Mouse (Mus musculus): ENCODE results near the gene Ccdc9. TPM values are rescaled to one million over a fixed set of nuclear protein-coding genes. Genes with fewer than 3 reads are reported as not detected.
"Not testable (repeated sequence)": the region's sequence is repeated elsewhere in the genome, so short reads cannot be mapped to it uniquely, and the experiment has no call there.

The Ccdc9 gene
- total and polyA plus RNA-seq, 3 experiments: 8.1 to 133 (median 66.0) TPM

DNA sequence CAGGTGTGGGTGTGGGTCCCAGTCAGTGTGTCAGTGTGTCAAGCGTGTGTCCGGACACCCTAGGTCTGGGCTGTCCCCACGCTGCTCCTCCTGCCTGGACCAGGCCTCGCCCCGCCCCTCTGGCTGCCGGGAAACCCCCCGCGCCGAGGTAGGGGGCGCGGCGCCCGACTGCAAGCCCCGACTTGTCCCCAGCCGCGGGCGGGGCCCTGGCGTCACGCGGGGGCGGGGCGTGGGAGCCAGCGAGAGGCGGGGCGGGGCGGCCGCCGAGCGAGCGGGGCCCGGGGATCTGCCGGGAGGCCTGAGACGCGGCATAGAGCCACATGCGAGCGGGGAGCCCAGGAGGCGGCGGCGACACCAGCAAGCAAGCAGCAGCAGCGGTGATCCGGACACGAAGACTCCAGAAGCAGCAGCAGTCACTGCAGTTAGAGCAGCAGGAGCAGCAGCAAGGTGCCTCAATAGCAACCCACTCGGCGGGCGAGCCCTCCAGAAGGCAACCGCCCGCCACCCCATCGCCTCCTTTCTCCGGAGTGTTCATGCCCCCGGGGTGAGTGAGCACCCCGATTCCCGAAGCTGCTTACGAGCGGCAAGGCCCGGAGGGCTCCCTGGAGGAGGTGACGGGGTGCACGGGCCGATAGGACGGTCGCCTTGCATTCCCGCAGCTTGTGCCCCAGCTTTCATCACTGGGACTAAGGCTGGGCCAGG is 22.9 kb upstream of the Ccdc9 start:
- no peaks in the 10 kb centered on the region for H3K9me3 ChIP-seq (replicated peaks)
- H3K27me3 ChIP-seq (ENCODE audit: insufficient read depth, low read length): no peaks in the 10 kb centered on the region
- H3K4me1 ChIP-seq (ENCODE audit: insufficient read depth, low read depth, low read length): peaks cover 62% of the 10 kb centered on the region
- peaks cover 12% of the 10 kb centered on the region for H3K36me3 ChIP-seq (replicated peaks)
- peak; percentile 76 for DNase-seq (ENCODE audit: low spot score)
- peak overlapping the region; percentile 93 for H3K4me3 ChIP-seq (ENCODE audit: low read depth, low read length)
- no peak for TF ChIP-seq GATA1 (IDR thresholded peaks at IDR 0.05; ENCODE audit: borderline replicate concordance, low read length)
- TF ChIP-seq GATA2 (IDR thresholded peaks at IDR 0.05; ENCODE audit: borderline replicate concordance, low read depth, low read length): no peak
- TF ChIP-seq POLR2AphosphoS5 (IDR thresholded peaks at IDR 0.05; ENCODE audit: insufficient replicate concordance, low read depth, low read length): no peak
- TF ChIP-seq CTCF (IDR thresholded peaks at IDR 0.05; ENCODE audit: low read depth, low read length): no peak
- TF ChIP-seq TAL1 (conservative IDR thresholded peaks at IDR 0.05; ENCODE audit: low read depth, low read length): no peak
- 0 out of 2 replicates have a peak, but pooled peaks have one; percentile 17 for ATAC-seq (ENCODE audit: extremely low read depth, insufficient number of reproducible peaks, low FRiP score, poor library complexity, severe bottlenecking)

- H3K36me3 ChIP-seq (replicated peaks): peaks cover 7% of the 10 kb centered on the region
- H3K27me3 ChIP-seq (ENCODE audit: insufficient read depth, low read length): no peaks in the 10 kb centered on the region
- ATAC-seq (ENCODE audit: extremely low read depth, insufficient number of reproducible peaks, low FRiP score, poor library complexity, severe bottlenecking): no peak
- TF ChIP-seq CTCF (IDR thresholded peaks at IDR 0.05; ENCODE audit: low read depth, low read length) (no peak), GATA2 (IDR thresholded peaks at IDR 0.05; ENCODE audit: borderline replicate concordance, low read depth, low read length) (no peak), TAL1 (conservative IDR thresholded peaks at IDR 0.05; ENCODE audit: low read depth, low read length) (no peak), GATA1 (IDR thresholded peaks at IDR 0.05; ENCODE audit: borderline replicate concordance, low read length) (no peak), POLR2AphosphoS5 (IDR thresholded peaks at IDR 0.05; ENCODE audit: insufficient replicate concordance, low read depth, low read length) (no peak)
- peak overlapping the region; percentile 93 for H3K4me3 ChIP-seq (ENCODE audit: low read depth, low read length)
- H3K9me3 ChIP-seq (replicated peaks): no peaks in the 10 kb centered on the region
- H3K4me1 ChIP-seq (ENCODE audit: insufficient read depth, low read depth, low read length): peaks cover 56% of the 10 kb centered on the region
- DNase-seq (ENCODE audit: low spot score): peak; percentile 31
Measured at GRCm38 (mm10) chr7:16308555-16309317, 22.1 kb upstream of the Ccdc9 start.

DNA sequence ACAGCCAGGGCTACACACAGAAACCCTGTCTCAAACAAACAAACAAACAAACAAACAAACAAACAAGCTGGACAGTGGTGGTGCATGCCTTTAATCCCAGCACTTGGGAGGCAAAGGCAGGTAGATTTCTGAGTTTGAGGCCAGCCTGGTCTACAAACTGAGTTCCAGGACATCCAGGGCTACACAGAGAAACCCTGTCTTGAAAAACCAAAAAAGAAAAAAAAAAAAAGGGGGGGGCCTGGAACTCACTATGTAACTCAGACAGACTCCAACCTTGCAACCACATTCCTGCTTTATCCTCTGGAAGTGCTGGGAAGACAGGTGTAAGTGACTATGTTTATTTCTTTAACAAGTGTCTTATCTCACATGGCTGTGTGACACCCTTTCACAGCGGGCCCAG is 21.5 kb upstream of the Ccdc9 start, which contains the start of gene Bbc3:
Bbc3 (plus strand) TSS at position 301 of the 400 bp plus-strand sequence.
- H3K4me1 ChIP-seq (ENCODE audit: insufficient read depth, low read depth, low read length): peaks cover 50% of the 10 kb centered on the region
- ATAC-seq (ENCODE audit: extremely low read depth, insufficient number of reproducible peaks, low FRiP score, poor library complexity, severe bottlenecking); H3K36me3 ChIP-seq (replicated peaks); H3K9me3 ChIP-seq (replicated peaks); H3K27me3 ChIP-seq (ENCODE audit: insufficient read depth, low read length); DNase-seq (ENCODE audit: low spot score): not testable (repeated sequence)
- H3K4me3 ChIP-seq (ENCODE audit: low read depth, low read length): peak within 1 kb of the TSS; percentile 93

- ATAC-seq (ENCODE audit: extremely low read depth, insufficient number of reproducible peaks, low FRiP score, poor library complexity, severe bottlenecking); DNase-seq (ENCODE audit: low spot score); H3K27me3 ChIP-seq (ENCODE audit: insufficient read depth, low read length); H3K4me3 ChIP-seq (ENCODE audit: low read depth, low read length); H3K36me3 ChIP-seq (replicated peaks); H3K9me3 ChIP-seq (replicated peaks): not testable (repeated sequence)
- H3K4me1 ChIP-seq (ENCODE audit: insufficient read depth, low read depth, low read length): peaks cover 42% of the 10 kb centered on the region
Measured at GRCm38 (mm10) chr7:16307141-16307540, 20.5 kb upstream of the Ccdc9 start.

- no peak for DNase-seq (ENCODE audit: low spot score)
- no peak for TF ChIP-seq GATA1 (IDR thresholded peaks at IDR 0.05; ENCODE audit: borderline replicate concordance, low read length)
- no peak for TF ChIP-seq POLR2AphosphoS5 (IDR thresholded peaks at IDR 0.05; ENCODE audit: insufficient replicate concordance, low read depth, low read length)
- no peak for TF ChIP-seq TAL1 (conservative IDR thresholded peaks at IDR 0.05; ENCODE audit: low read depth, low read length)
- no peak for TF ChIP-seq GATA2 (IDR thresholded peaks at IDR 0.05; ENCODE audit: borderline replicate concordance, low read depth, low read length)
- no peak for TF ChIP-seq CTCF (IDR thresholded peaks at IDR 0.05; ENCODE audit: low read depth, low read length)
- no peak for ATAC-seq (ENCODE audit: extremely low read depth, insufficient number of reproducible peaks, low FRiP score, poor library complexity, severe bottlenecking)
- Histone ChIP-seq H3K9me3 (replicated peaks) (no peaks in the 10 kb centered on the region), H3K4me1 (ENCODE audit: insufficient read depth, low read depth, low read length) (peaks cover 40% of the 10 kb centered on the region), H3K27me3 (ENCODE audit: insufficient read depth, low read length) (peaks cover 2% of the 10 kb centered on the region; the same call in 1 of the 2 replicates), H3K36me3 (replicated peaks) (no peaks in the 10 kb centered on the region), H3K4me3 (ENCODE audit: low read depth, low read length) (no peak overlapping the region; the same call in 1 of the 2 replicates)
Measured at GRCm38 (mm10) chr7:16299419-16300035, 12.9 kb upstream of the Ccdc9 start.

GRCm38 (mm10) chr7:16298927-16299326 is 12.3 kb upstream of the Ccdc9 start:
- DNase-seq (ENCODE audit: low spot score) (no peak), ATAC-seq (ENCODE audit: extremely low read depth, insufficient number of reproducible peaks, low FRiP score, poor library complexity, severe bottlenecking) (no peak)
- H3K4me3 ChIP-seq (ENCODE audit: low read depth, low read length): no peak overlapping the region
- no peaks in the 10 kb centered on the region for H3K36me3 ChIP-seq (replicated peaks)
- peaks cover 42% of the 10 kb centered on the region for H3K4me1 ChIP-seq (ENCODE audit: insufficient read depth, low read depth, low read length)
- peaks cover 2% of the 10 kb centered on the region; the same call in 1 of the 2 replicates for H3K27me3 ChIP-seq (ENCODE audit: insufficient read depth, low read length)
- no peak for TF ChIP-seq POLR2AphosphoS5 (IDR thresholded peaks at IDR 0.05; ENCODE audit: insufficient replicate concordance, low read depth, low read length)
- TF ChIP-seq TAL1 (conservative IDR thresholded peaks at IDR 0.05; ENCODE audit: low read depth, low read length): no peak
- TF ChIP-seq CTCF (IDR thresholded peaks at IDR 0.05; ENCODE audit: low read depth, low read length): no peak
- no peak for TF ChIP-seq GATA2 (IDR thresholded peaks at IDR 0.05; ENCODE audit: borderline replicate concordance, low read depth, low read length)
- no peak for TF ChIP-seq GATA1 (IDR thresholded peaks at IDR 0.05; ENCODE audit: borderline replicate concordance, low read length)
- no peaks in the 10 kb centered on the region for H3K9me3 ChIP-seq (replicated peaks)
